Mouse (Mus musculus) heart, adult 2 months (tissue): Measurements from ENCODE around the gene Zfp599. TPM values are rescaled to one million over a fixed set of nuclear protein-coding genes. Genes with fewer than 3 reads are reported as not detected.

Experiments
- DNase-seq, 2 experiments: peaks; one replicate each; pipeline ENCODE4 v3.0.0; 2021
- H3K27ac ChIP-seq: fragments of 200-600 bp; 2 replicates; pipeline ENCODE4 v1.8.1; 2022
- H3K27me3 ChIP-seq: fragments of 200-500 bp; 2 replicates; pipeline ENCODE4 v1.6.1; 2012; ENCODE audit warnings: mild to moderate bottlenecking, low read length, inconsistent platforms, mixed read lengths; ENCODE audit not compliant: control insufficient read depth, insufficient read depth
- H3K36me3 ChIP-seq: fragments of 200-500 bp; 2 replicates; pipeline ENCODE4 v1.6.1; 2012; ENCODE audit warnings: low read length, inconsistent platforms; ENCODE audit not compliant: control insufficient read depth, insufficient read depth
- H3K4me1 ChIP-seq: fragments of 200-500 bp; 2 replicates; pipeline ENCODE4 v1.6.1; 2011; ENCODE audit warnings: low read length; ENCODE audit not compliant: control insufficient read depth, insufficient read depth
- H3K4me3 ChIP-seq: fragments of 200-600 bp; 2 replicates; pipeline ENCODE4 v1.8.1; 2022
- H3K79me2 ChIP-seq: fragments of 200-500 bp; replicated peaks from 2 replicates; pipeline ENCODE4 v1.6.1; 2012; ENCODE audit warnings: mild to moderate bottlenecking, inconsistent platforms, low read length, moderate library complexity, mixed read lengths; ENCODE audit not compliant: control insufficient read depth, insufficient read depth
- H3K9ac ChIP-seq: fragments of 200-500 bp; 2 replicates; pipeline ENCODE4 v1.6.1; 2012; ENCODE audit warnings: low read depth, mild to moderate bottlenecking, control low read depth, inconsistent platforms, low read length, mixed read lengths
- CTCF ChIP-seq: fragments of 200-600 bp; IDR thresholded peaks from 2 replicates; pipeline ENCODE4 v1.8.1; 2022; ENCODE audit warnings: antibody characterized with exemption, mild to moderate bottlenecking, moderate library complexity
- EP300 ChIP-seq: fragments of 200-500 bp; IDR thresholded peaks from 2 replicates; pipeline ENCODE4 v1.6.1; 2011; ENCODE audit warnings: low read depth, low read length, control low read depth; ENCODE audit not compliant: insufficient read depth
- POLR2A ChIP-seq: fragments of 200-500 bp; IDR thresholded peaks from 2 replicates; pipeline ENCODE4 v1.6.1; 2011; ENCODE audit warnings: mild to moderate bottlenecking, low read depth, low read length, control low read depth; ENCODE audit not compliant: insufficient read depth
- whole genome bisulfite sequencing: fragments of 180-500 bp; shearing (Covaris S2); methylation state at CpG from one replicate; pipeline ENCODE4 v1.1.7; 2018; 5-methylcytosine and 5-hydroxymethylcytosine counted together
- intact Hi-C: fragments of 180-260 bp; cut with DNase I; formaldehyde crosslinking; loops from one replicate; pipeline ENCODE4 v1.15.1; 2025
- polyA plus RNA-seq: library from polyadenylated mRNA; depleted of rRNA; stranded (reverse); fragments of >200 nt; gene quantifications from 2 replicates; pipeline ENCODE4 v1.2.3, GENCODE M21; 2012
- total RNA-seq, 2 experiments: library from RNA; stranded (reverse); gene quantifications; 2 replicates each; pipeline ENCODE4 v1.2.3; 2021

Zfp599 gene
- total and polyA plus RNA-seq, 3 experiments: 0.04 to 0.39 (median 0.34) TPM

- Histone ChIP-seq H3K27ac (no peak overlapping the region), H3K79me2 (no peaks in the 10 kb centered on the region), H3K4me3 (no peak overlapping the region), H3K36me3 (peaks cover 9% of the 10 kb centered on the region), H3K27me3 (0 out of 2 replicates have a peak, but pooled peaks cover 1% of the 10 kb centered on the region), H3K4me1 (no peaks in the 10 kb centered on the region), H3K9ac (no peak overlapping the region)
- DNase-seq: no peak
- WGBS: over 99% methylated on average over 4 of the region's 4 CpGs
- intact Hi-C loops: no loop called here
- no peak for TF ChIP-seq EP300
- no peak for TF ChIP-seq POLR2A
- TF ChIP-seq CTCF: no peak
Measured at GRCm38 (mm10) chr9:22278733-22279132, 19.0 kb upstream of the Zfp599 start.

GRCm38 (mm10) chr9:22268886-22269285 lies 9.2 kb upstream of the Zfp599 start:
- no peaks in the 10 kb centered on the region for H3K79me2 ChIP-seq
- H3K9ac ChIP-seq: no peak overlapping the region
- no peak overlapping the region for H3K27ac ChIP-seq
- intact Hi-C loops: no loop called here
- 97% methylated on average over 1 of the region's 1 CpGs for WGBS
- no peak for TF ChIP-seq CTCF
- TF ChIP-seq POLR2A: no peak
- TF ChIP-seq EP300: no peak
- H3K27me3 ChIP-seq: no peaks in the 10 kb centered on the region
- no peak overlapping the region for H3K4me3 ChIP-seq
- DNase-seq: no peak
- H3K36me3 ChIP-seq: no peaks in the 10 kb centered on the region
- no peaks in the 10 kb centered on the region for H3K4me1 ChIP-seq

- no peak overlapping the region for H3K27ac ChIP-seq
- no peaks in the 10 kb centered on the region for H3K27me3 ChIP-seq
- H3K79me2 ChIP-seq: no peaks in the 10 kb centered on the region
- 85% methylated on average over 10 of the region's 10 CpGs for WGBS
- H3K4me1 ChIP-seq: no peaks in the 10 kb centered on the region
- no peak for TF ChIP-seq POLR2A
- TF ChIP-seq EP300: no peak
- TF ChIP-seq CTCF: no peak
- no peaks in the 10 kb centered on the region for H3K36me3 ChIP-seq
- intact Hi-C loops: no loop called here
- no peak overlapping the region for H3K9ac ChIP-seq
- DNase-seq: no peak
- no peak overlapping the region for H3K4me3 ChIP-seq
Measured at GRCm38 (mm10) chr9:22262611-22263010, 2.9 kb upstream of the Zfp599 start.

GRCm38 (mm10) chr9:22261594-22261993 lies 1.9 kb upstream of the Zfp599 start:
- H3K4me1 ChIP-seq: no peaks in the 10 kb centered on the region
- H3K27ac ChIP-seq: no peak overlapping the region
- no peak overlapping the region for H3K4me3 ChIP-seq
- WGBS: 89% methylated on average over 1 of the region's 1 CpGs
- no peaks in the 10 kb centered on the region for H3K79me2 ChIP-seq
- no peak overlapping the region for H3K9ac ChIP-seq
- H3K27me3 ChIP-seq: no peaks in the 10 kb centered on the region
- H3K36me3 ChIP-seq: no peaks in the 10 kb centered on the region
- DNase-seq: no peak
- TF ChIP-seq EP300: no peak
- no peak for TF ChIP-seq CTCF
- no peak for TF ChIP-seq POLR2A
- intact Hi-C loops: no loop called here

GRCm38 (mm10) chr9:22260092-22260422 lies 362 bp upstream of the Zfp599 start:
- H3K27me3 ChIP-seq: no peaks in the 10 kb centered on the region
- no peak overlapping the region for H3K27ac ChIP-seq
- no peaks in the 10 kb centered on the region for H3K36me3 ChIP-seq
- intact Hi-C loops: no loop called here
- 32% methylated on average over 3 of the region's 3 CpGs for WGBS
- no peak for DNase-seq
- no peak overlapping the region for H3K9ac ChIP-seq
- no peaks in the 10 kb centered on the region for H3K79me2 ChIP-seq
- H3K4me1 ChIP-seq: no peaks in the 10 kb centered on the region
- TF ChIP-seq EP300 (no peak), CTCF (no peak), POLR2A (no peak)
- peak overlapping the region; percentile 50 for H3K4me3 ChIP-seq

GRCm38 (mm10) chr9:22258784-22259183 lies 911 bp downstream of the Zfp599 start:
- Histone ChIP-seq H3K36me3 (no peaks in the 10 kb centered on the region), H3K4me1 (no peaks in the 10 kb centered on the region), H3K79me2 (no peaks in the 10 kb centered on the region), H3K4me3 (no peak overlapping the region; the same call in 1 of the 2 replicates), H3K27me3 (no peaks in the 10 kb centered on the region), H3K27ac (no peak overlapping the region), H3K9ac (no peak overlapping the region)
- TF ChIP-seq POLR2A (no peak), CTCF (no peak), EP300 (no peak)
- WGBS: 85% methylated on average over 8 of the region's 8 CpGs
- intact Hi-C loops: no loop called here
- no peak for DNase-seq

- Histone ChIP-seq H3K79me2 (no peaks in the 10 kb centered on the region), H3K4me1 (no peaks in the 10 kb centered on the region), H3K9ac (no peak overlapping the region), H3K36me3 (no peaks in the 10 kb centered on the region), H3K4me3 (no peak overlapping the region), H3K27ac (no peak overlapping the region), H3K27me3 (no peaks in the 10 kb centered on the region)
- WGBS: 87% methylated on average over 4 of the region's 4 CpGs
- intact Hi-C loops: no loop called here
- no peak for DNase-seq
- TF ChIP-seq CTCF: no peak
- no peak for TF ChIP-seq POLR2A
- no peak for TF ChIP-seq EP300
Measured at GRCm38 (mm10) chr9:22256579-22256978, 3.1 kb downstream of the Zfp599 start.
